Mouse (Mus musculus) c-Kit-positive CD71-negative TER-119-negative erythroid progenitor cells, embryonic 14.5 days (primary cell): Measurements from ENCODE around the gene Atf4.

Experiments
- DNase-seq: peaks from one replicate; pipeline ENCODE4 v3.0.0-alpha.2; 2013; ENCODE audit warnings: low read depth

Atf4 gene

DNA sequence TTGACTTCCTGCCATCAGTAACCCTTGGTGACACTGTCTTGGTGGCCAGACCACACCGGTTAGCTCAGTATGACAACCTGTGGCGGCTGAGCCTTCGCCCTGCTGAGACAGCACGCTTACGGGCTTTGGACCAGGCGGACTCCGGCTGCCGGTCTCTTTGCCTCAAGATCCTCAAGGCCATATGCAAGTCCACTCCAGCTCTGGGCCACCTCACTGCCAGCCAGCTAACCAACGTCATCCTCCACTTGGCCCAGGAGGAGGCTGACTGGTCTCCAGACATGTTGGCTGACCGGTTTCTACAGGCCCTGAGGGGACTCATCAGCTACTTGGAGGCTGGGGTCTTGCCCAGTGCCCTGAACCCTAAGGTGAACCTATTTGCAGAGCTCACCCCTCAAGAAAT lies 5.3 kb upstream of the Atf4 start:
- no peak for DNase-seq

- no peak for DNase-seq
Observed at GRCm38 (mm10) chr15:80250586-80250985, 4.4 kb upstream of the Atf4 start.

- DNase-seq = no peak
Observed at GRCm38 (mm10) chr15:80253530-80253929, 1.5 kb upstream of the Atf4 start.

GRCm38 (mm10) chr15:80254207-80254606 lies 777 bp upstream of the Atf4 start:
- DNase-seq = no peak

- peak; percentile 74 for DNase-seq
Observed at GRCm38 (mm10) chr15:80255646-80256121, 700 bp downstream of the Atf4 start.

GRCm38 (mm10) chr15:80256242-80256641 lies 1.3 kb downstream of the Atf4 start:
- no peak for DNase-seq

DNA sequence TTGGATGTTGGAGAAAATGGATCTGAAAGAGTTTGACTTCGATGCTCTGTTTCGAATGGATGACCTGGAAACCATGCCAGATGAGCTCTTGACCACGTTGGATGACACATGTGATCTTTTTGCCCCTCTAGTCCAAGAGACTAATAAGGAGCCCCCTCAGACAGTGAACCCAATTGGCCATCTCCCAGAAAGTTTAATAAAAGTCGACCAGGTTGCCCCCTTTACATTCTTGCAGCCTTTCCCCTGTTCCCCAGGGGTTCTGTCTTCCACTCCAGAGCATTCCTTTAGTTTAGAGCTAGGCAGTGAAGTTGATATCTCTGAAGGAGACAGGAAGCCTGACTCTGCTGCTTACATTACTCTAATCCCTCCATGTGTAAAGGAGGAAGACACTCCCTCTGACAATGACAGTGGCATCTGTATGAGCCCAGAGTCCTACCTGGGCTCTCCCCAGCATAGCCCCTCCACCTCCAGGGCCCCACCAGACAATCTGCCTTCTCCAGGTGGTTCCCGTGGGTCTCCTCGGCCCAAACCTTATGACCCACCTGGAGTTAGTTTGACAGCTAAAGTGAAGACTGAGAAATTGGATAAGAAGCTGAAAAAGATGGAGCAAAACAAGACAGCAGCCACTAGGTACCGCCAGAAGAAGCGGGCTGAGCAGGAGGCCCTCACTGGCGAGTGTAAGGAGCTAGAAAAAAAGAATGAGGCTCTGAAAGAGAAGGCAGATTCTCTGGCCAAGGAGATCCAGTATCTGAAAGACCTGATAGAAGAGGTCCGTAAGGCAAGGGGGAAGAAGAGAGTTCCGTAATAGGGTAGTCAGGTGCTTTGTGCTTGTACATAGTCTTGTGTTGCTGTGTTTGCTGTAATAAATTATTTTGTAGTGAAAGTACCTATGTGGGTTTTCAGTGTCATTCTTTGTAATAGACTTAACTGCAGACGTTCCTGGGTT lies 1.9 kb downstream of the Atf4 start:
- no peak for DNase-seq

- DNase-seq = no peak
Observed at GRCm38 (mm10) chr15:80257602-80258239, 2.7 kb downstream of the Atf4 start.

DNA sequence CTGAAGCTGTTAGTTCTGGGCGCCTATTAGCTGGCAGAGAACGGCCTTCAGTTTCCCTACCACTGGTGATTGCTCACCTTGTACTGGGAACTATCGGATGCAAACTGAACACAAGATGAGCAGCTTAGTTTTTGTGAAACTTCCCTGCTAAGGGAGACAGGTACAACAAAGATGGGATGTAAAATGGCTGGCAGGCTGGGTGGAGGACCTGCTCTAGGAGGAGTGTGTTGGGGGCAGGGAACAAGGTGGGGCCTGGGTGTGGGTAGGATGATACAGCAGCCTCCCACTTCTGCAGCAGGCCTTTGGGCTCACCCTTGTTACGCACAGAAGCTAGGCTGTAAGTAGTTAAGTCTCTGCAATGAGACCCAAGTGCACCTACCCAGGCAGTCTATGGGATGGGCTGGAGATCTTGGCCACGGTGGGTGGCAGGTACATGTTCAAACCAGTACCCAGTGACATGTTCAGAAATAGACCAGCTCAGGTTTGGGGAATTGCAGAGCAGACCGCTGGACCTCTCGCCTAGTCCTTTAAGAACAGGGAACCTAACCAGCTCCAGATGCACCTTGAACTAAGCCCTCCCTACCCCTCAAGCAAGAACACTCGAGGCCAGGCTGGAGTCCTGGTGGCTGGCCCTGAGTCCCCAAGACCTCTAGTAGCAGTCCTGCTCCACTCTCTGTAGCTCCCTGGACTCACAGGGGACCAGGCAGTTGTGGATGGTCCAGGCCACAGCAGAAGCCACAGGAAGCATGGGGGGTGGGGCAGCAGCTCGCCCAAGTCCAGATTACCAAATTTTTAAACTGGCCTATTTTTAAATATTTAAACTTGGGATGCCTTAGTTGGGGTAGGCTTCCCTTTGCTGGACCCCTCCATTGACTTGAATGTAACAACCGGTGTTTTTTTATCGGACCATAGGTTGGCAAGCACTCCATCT lies 3.5 kb downstream of the Atf4 start:
- DNase-seq = no peak

DNA sequence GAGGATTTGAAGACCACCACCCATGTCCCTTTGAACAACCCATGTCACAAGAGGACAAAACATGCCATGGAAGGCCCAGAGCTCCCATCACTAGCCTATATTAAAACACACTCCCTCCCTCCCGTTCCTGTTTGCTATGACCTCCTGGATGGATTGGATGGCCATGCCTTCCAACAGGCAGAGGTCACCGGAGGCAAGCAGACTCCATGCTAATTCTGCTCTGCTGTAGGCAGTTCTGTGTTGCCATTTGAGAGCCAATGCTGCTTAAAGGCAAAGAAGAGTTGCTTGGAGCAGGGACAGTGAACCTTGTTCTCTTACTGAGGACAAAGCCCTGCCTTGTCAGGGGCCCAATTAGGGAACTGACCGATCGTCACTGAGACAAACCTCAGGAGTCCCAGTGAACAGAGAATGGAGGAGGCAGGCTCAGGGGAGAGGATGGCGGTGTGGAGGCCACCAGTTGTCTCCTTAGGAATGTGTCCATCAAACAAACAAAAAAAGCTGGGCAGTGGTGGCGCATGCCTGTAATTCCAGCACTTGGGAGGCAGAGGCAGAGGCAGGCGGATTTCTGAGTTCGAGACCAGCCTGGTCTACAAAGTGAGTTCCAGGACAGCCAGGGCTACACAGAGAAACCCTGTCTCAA lies 4.5 kb downstream of the Atf4 start:
- DNase-seq = no peak

DNA sequence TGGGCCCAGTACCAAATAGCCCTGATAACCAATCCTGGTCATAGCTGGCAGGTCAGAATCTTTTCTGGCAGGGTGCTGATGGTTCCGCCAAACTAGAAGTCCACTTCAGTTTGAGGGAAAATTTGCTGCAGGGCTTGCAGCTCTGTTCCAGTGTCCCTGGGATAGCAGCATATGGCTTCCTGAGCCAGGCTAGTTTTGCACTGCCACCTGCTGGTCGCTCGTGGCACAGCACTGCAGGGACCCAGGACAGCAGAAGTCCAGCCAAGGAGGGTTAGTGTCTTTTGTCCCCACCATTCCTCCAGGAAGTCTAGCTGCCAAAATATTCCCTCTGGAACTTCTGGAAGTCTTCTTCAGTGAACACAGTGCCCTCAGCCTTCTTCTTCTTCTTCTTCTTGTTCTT lies 5.7 kb downstream of the Atf4 start:
- DNase-seq = peak; percentile 74

- no peak for DNase-seq
Observed at GRCm38 (mm10) chr15:80261100-80261499, 6.1 kb downstream of the Atf4 start.

DNA sequence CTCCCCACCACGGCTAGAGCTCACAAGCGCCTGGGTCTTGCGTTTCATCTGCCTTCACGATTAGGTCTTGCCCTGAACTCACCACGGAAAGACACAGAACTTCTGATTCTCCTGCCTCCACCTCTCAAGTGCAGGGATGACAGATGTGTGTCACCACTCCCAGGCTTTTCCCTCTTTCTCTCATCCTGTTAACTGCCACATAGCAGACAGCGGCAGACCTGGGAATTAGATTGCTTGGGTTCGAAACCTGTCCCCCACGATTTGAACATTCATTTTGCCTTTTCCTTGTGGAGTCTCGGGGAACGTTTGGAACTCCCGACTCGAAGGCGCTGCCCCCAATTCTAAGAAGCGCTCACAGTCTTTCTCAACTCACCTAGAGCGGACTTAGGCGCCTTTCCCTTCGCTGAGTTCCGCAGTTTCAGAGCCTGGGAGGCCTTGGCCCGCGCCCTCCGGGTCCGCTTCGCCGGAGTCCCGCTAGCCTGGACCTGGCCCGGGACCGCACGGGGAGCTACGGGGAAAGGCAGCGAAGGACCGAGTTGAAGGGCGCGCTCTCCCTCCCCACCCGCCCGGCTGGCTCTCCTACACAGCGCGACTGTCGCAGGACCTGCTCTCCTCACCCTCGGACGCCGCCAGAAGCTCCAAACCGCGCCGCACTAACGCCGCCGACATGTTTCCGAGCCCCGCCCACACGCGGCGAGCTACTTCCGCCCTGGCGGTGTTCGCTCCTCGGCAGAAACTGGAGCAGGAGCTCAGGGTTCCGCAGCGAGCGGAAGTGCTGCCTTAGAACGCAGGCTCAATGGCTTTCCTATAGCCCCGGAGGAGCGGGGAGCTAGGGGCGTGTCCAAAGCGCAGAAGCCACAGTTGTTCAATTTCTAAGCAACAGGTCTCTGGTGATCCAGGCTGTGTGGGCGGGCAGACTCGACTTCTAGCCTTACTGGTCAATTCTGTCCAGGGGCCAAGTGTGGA lies 8.9 kb downstream of the Atf4 start, which contains the start of gene Rps19bp1:
TSS of gene Rps19bp1 (minus strand) at position 706 of the 966 bp plus-strand sequence.
- DNase-seq = peak; percentile 94

- DNase-seq = peak; percentile 84
Observed at GRCm38 (mm10) chr15:80266281-80266680, 11.3 kb downstream of the Atf4 start.

- no peak for DNase-seq
Observed at GRCm38 (mm10) chr15:80271858-80272396, 16.9 kb downstream of the Atf4 start.

- DNase-seq = no peak
Observed at GRCm38 (mm10) chr15:80277107-80277506, 22.1 kb downstream of the Atf4 start.

- DNase-seq = peak; percentile 70
Observed at GRCm38 (mm10) chr15:80277625-80278024, 22.6 kb downstream of the Atf4 start.

DNA sequence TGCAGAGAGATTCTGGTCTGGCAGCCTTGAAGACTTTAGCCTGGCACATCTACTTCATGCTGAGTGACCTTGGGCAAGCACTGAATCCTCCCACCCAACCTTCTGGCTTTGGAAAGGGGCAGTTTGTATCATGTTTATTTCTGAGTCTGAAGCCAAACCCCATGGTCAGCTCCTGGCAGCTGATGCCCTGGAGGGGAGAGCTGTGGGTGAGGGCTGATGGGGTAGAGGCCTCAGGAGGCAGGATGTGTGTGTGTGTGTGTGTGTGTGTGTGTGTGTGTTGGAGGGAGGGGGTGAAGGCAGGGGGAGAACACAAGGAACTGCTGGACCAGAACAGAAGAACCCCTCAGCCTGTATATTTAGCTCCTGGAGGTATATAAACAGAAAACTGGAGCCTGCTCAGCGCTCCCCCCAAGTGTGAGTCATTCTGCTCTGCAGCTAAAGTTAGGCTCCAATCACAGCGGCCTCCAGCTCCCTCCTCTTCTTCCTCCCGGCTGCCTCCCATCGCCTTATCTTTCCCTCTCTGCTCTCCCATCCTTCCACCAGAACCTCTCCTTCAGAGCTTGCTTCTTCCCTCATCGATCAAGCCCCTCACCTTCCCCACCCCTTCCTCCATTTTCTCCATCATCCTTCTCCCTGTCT lies 23.3 kb downstream of the Atf4 start:
- DNase-seq = no peak

DNA sequence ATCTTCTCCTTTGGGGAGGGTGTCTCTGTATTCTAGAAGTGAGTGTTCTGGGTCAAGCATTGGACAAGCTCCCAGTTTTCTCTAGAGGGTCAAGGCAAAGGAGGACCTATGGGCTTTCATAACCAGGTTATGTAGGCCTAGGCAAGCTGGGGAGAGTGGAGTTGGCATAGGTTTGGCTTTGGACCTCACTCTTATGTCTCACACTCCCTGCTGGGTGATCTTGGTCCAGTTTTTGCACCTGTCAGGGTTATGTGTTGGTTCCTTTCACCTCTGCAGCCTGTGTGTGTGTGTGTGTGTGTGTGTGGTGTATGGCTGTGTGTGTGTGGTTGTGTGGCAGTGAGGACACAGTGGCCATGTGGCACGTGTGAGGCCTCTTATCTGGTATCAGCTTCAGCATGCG lies 24.1 kb downstream of the Atf4 start:
- DNase-seq = no peak

GRCm38 (mm10) chr15:80280646-80281045 lies 25.7 kb downstream of the Atf4 start:
- DNase-seq = no peak
